Mouse (Mus musculus) retina, adult 2 months (tissue): ENCODE measurements around the gene Dgkq.

Experiments used
- DNase-seq: peaks from one replicate; pipeline ENCODE4 v3.0.0-alpha.2; 2012; ENCODE audit warnings: low read depth, low spot score

The Dgkq gene

GRCm38 (mm10) chr5:108689091-108689490, 19.6 kb upstream of the Dgkq start:
- DNase-seq: no peak

- DNase-seq: no peak
Measured at GRCm38 (mm10) chr5:108680871-108681270, 11.4 kb upstream of the Dgkq start.

GRCm38 (mm10) chr5:108679909-108680308, 10.4 kb upstream of the Dgkq start:
- DNase-seq: no peak

- no peak for DNase-seq
Measured at GRCm38 (mm10) chr5:108678296-108678854, 8.9 kb upstream of the Dgkq start.

GRCm38 (mm10) chr5:108677605-108678295, 8.3 kb upstream of the Dgkq start:
- no peak for DNase-seq

GRCm38 (mm10) chr5:108676772-108677498, 7.5 kb upstream of the Dgkq start:
- no peak for DNase-seq

- DNase-seq: no peak
Measured at GRCm38 (mm10) chr5:108675251-108675816, 5.9 kb upstream of the Dgkq start, which contains the start of gene Slc26a1. Gene Slc26a1, minus strand, starts transcription at chr5:108675569.

GRCm38 (mm10) chr5:108674624-108675023, 5.2 kb upstream of the Dgkq start:
- no peak for DNase-seq

- DNase-seq: no peak
Measured at GRCm38 (mm10) chr5:108671757-108672156, 2.3 kb upstream of the Dgkq start.

- no peak for DNase-seq
Measured at GRCm38 (mm10) chr5:108670785-108671184, 1.3 kb upstream of the Dgkq start.

GRCm38 (mm10) chr5:108669986-108670385, 514 bp upstream of the Dgkq start:
- DNase-seq: no peak

- no peak for DNase-seq
Measured at GRCm38 (mm10) chr5:108668387-108668932, 1.0 kb downstream of the Dgkq start.

- DNase-seq: no peak
Measured at GRCm38 (mm10) chr5:108667370-108667769, 2.1 kb downstream of the Dgkq start.

- DNase-seq: peak; percentile 57
Measured at GRCm38 (mm10) chr5:108665066-108665465, 4.4 kb downstream of the Dgkq start.

- no peak for DNase-seq
Measured at GRCm38 (mm10) chr5:108662772-108663171, 6.7 kb downstream of the Dgkq start.

GRCm38 (mm10) chr5:108660632-108661268, 8.7 kb downstream of the Dgkq start:
- no peak for DNase-seq

- no peak for DNase-seq
Measured at GRCm38 (mm10) chr5:108659698-108660631, 9.5 kb downstream of the Dgkq start, which contains the start of gene Idua. Gene Idua, plus strand, starts transcription at chr5:108660331.

GRCm38 (mm10) chr5:108658611-108659010, 10.9 kb downstream of the Dgkq start:
- no peak for DNase-seq

- DNase-seq: no peak
Measured at GRCm38 (mm10) chr5:108657406-108657805, 12.1 kb downstream of the Dgkq start.

- no peak for DNase-seq
Measured at GRCm38 (mm10) chr5:108655891-108656650, 13.4 kb downstream of the Dgkq start.
